ENCODE assay signal across 9 mouse cellular contexts in genomic region chr8:87957871-87958450, GRCm38 (mm10). TPM values are rescaled to one million over a fixed set of nuclear protein-coding genes. Genes with fewer than 3 reads are reported as not detected.
DNase-seq lines count a peak whose midpoint lies in the region; ATAC-seq and TF ChIP-seq lines count a peak whose summit lies in the region.
"Had no signal": no experiment of that assay in that cellular context is flagged by ENCODE, and none has a peak within 500 bp of the region (broad histone marks: within the 10 kb centered on the region; RNA-seq: fewer than 3 reads in every experiment).

No protein-coding gene starts in this region.

- peak; percentile 74 for DNase-seq in embryo, embryonic 11 days
- peak; percentile 85 for DNase-seq in heart, embryonic 10.5 days (ENCODE audit: low spot score)
- peak; percentile 50 to 53 for DNase-seq in kidney, adult 8-10 months
- peak; percentile 60 for DNase-seq in stomach, postnatal 0 days (ENCODE audit: low spot score)
- DNase-seq in c-Kit-positive CD71-positive TER-119-positive erythroid progenitor cells, embryonic 14.5 days (ENCODE audit: low spot score), result no peak

- H3K36me3 ChIP-seq in megakaryocyte, embryonic 14.5 days (replicated peaks; ENCODE audit: low read length), result no peaks in the 10 kb centered on the region
- H3K36me3 ChIP-seq in heart, embryonic 10.5 days, result no peaks in the 10 kb centered on the region
- no peaks in the 10 kb centered on the region for H3K36me3 ChIP-seq in lung, embryonic 15.5 days
- H3K36me3 ChIP-seq in stomach, postnatal 0 days (ENCODE audit: control insufficient read depth, insufficient read depth, low read length), result no peaks in the 10 kb centered on the region

- no peak for ATAC-seq in megakaryocyte, adult 5-6 weeks (ENCODE audit: poor library complexity, severe bottlenecking)
- no peak for ATAC-seq in lung, embryonic 15.5 days (ENCODE audit: borderline replicate concordance, extremely low read depth, low FRiP score, low TSS enrichment)
- 0 out of 2 replicates have a peak, but pooled peaks have one; percentile 19 for ATAC-seq in stomach, postnatal 0 days (ENCODE audit: low FRiP score, low TSS enrichment)

- peaks cover 46% of the 10 kb centered on the region for H3K4me1 ChIP-seq in megakaryocyte, embryonic 14.5 days
- peaks cover 66% of the 10 kb centered on the region for H3K4me1 ChIP-seq in heart, embryonic 10.5 days
- peaks cover 50% of the 10 kb centered on the region for H3K4me1 ChIP-seq in lung, embryonic 15.5 days
- peaks cover 6% of the 10 kb centered on the region for H3K4me1 ChIP-seq in stomach, postnatal 0 days (replicated peaks; ENCODE audit: control insufficient read depth, insufficient read depth)

- under 1% methylated on average over 20 of the region's 20 CpGs for WGBS in heart, embryonic 10.5 days
- 1% methylated on average over 20 of the region's 20 CpGs for WGBS in lung, embryonic 15.5 days
- 3% methylated on average over 20 of the region's 20 CpGs for WGBS in stomach, postnatal 0 days

- TF ChIP-seq EP300 in stomach, postnatal 0 days (optimal IDR thresholded peaks at IDR 0.05), result no peak

- no peaks in the 10 kb centered on the region for H3K9me3 ChIP-seq in megakaryocyte, embryonic 14.5 days
- no peaks in the 10 kb centered on the region for H3K9me3 ChIP-seq in heart, embryonic 10.5 days
- H3K9me3 ChIP-seq in lung, embryonic 15.5 days, result no peaks in the 10 kb centered on the region
- no peaks in the 10 kb centered on the region for H3K9me3 ChIP-seq in stomach, postnatal 0 days (ENCODE audit: control insufficient read depth, low read length)

- H3K27ac ChIP-seq in heart, embryonic 10.5 days, result peak overlapping the region; percentile 96
- peak overlapping the region; percentile 98 for H3K27ac ChIP-seq in lung, embryonic 15.5 days
- peak overlapping the region; percentile 93 for H3K27ac ChIP-seq in stomach, postnatal 0 days (replicated peaks)

- peaks cover 92% of the 10 kb centered on the region for H3K27me3 ChIP-seq in megakaryocyte, embryonic 14.5 days (replicated peaks)
- H3K27me3 ChIP-seq in heart, embryonic 10.5 days (ENCODE audit: insufficient read depth, poor library complexity, severe bottlenecking), result peaks cover 25% of the 10 kb centered on the region
- H3K27me3 ChIP-seq in lung, embryonic 15.5 days, result peaks cover 23% of the 10 kb centered on the region
- H3K27me3 ChIP-seq in stomach, postnatal 0 days (ENCODE audit: control insufficient read depth, insufficient read depth, low read length), result peaks cover 9% of the 10 kb centered on the region; the same call in 1 of the 2 replicates

- peak overlapping the region; percentile 97 for H3K4me2 ChIP-seq in lung, embryonic 15.5 days
- H3K4me2 ChIP-seq in stomach, postnatal 0 days (replicated peaks; ENCODE audit: low read depth), result peak overlapping the region; percentile 97

- TF ChIP-seq CTCF in stomach, postnatal 0 days (IDR thresholded peaks at IDR 0.05; ENCODE audit: low read depth), result no peak

- H3K9ac ChIP-seq in lung, embryonic 15.5 days, result peak overlapping the region; percentile 83
- peak overlapping the region; percentile 89 for H3K9ac ChIP-seq in stomach, postnatal 0 days (ENCODE audit: low read length)

- H3K4me3 ChIP-seq in megakaryocyte, embryonic 14.5 days (replicated peaks), result peak overlapping the region; percentile 89
- peak overlapping the region; percentile 82 for H3K4me3 ChIP-seq in heart, embryonic 10.5 days
- peak overlapping the region; percentile 81 for H3K4me3 ChIP-seq in lung, embryonic 15.5 days
- H3K4me3 ChIP-seq in stomach, postnatal 0 days (ENCODE audit: low read depth, low read length), result peak overlapping the region; percentile 79

RNA-seq across cellular contexts. Expression of gene Zfp423, which starts 1.4 kb away (rescaled TPM):
- not detected in 2 replicates for polyA plus RNA-seq in megakaryocyte, embryonic 14.5 days (2012; ENCODE audit: insufficient read depth, low replicate concordance)
- 0.18 TPM in 1 of 2 replicates, not detected in the other for total RNA-seq in megakaryocyte, adult 5-6 weeks (2015)
- total RNA-seq in megakaryocyte, adult 5-6 weeks (2017), result not detected in 2 replicates
- 5.0 and 10.4 TPM in 2 replicates for polyA plus RNA-seq in heart, embryonic 10.5 days (2016; fragmentation: Nextera tagmentation; extraction: Ambion mirVana)
- 7.3 and 9.9 TPM in 2 replicates for polyA plus RNA-seq in lung, embryonic 15.5 days (2015; fragmentation: Nextera tagmentation; extraction: Ambion mirVana)
- polyA plus RNA-seq in stomach, postnatal 0 days (2015; fragmentation: Nextera tagmentation; extraction: Ambion mirVana), result 2.6 and 2.8 TPM in 2 replicates
- total RNA-seq: MEL had no signal
